Mouse (Mus musculus) spleen, adult 12 weeks (tissue): ENCODE results near the gene Crhr1.

ENCODE experiments used
- DNase-seq: peaks from one replicate; pipeline ENCODE4 v3.0.0; 2022; ENCODE audit warnings: low spot score

The Crhr1 gene

GRCm38 (mm10) chr11:104133442-104133983 is 858 bp downstream of the Crhr1 start:
- DNase-seq, result no peak

DNA sequence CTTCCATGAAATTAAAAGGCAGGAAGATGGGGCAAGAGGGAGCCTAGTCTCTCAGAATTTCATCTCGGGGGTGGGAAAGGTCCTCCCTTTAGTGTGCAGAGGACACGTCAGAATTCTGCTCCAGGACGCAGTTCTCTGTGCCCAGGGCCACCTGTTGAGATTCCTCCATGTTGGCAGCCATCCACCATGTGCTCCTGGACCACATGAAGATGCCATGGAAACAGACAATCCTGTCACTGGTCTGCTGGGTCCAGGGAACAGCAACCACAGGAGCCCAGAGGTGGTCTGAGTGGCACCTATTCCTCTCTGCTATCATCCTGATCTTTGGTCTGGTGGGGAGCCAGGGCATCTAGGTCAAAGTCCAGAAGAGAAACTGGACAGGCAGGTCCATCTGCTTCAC is 6.3 kb downstream of the Crhr1 start:
- DNase-seq, result no peak

DNA sequence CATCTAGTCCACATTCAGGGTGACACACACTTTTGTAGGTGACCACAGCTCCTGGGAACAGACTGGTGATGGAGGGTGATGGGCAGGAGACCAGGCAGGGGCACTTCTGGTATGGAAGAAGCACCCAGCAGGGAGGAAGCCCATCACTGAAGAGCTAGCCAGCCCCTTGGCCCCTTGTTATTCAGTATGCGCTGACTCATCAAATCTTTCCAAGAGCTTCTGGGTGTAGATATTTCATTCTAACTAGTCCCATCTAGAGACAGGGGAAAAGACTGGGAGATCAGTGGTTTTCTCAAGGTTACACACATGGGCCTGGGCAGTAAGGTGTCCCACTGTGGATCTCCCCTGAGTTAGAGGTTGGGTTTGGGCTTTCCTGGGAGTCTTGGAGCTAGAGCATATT is 12.3 kb downstream of the Crhr1 start:
- DNase-seq, result no peak

DNA sequence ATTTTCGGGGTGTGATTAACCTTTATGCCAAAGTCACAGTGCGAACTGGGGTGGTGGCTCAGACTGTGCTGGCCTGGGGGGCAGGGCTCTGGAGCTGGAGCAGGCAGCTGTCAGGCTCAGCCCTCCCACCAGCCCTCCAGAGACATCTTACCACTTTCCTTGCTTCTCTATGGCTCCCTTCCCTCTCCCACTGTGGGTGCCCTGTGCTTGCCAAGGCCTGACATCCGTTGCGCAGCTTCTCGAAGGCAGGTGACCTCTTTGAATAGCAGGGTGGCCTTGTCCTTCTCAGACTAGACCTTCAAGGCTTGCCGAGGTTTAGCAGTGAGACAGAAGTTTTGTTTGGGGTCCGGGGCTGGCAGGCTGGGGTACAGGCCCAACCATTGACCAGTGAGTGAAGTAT is 16.1 kb downstream of the Crhr1 start:
- no peak for DNase-seq

- DNase-seq, result no peak
Measured at GRCm38 (mm10) chr11:104150911-104151310, 18.3 kb downstream of the Crhr1 start.

DNA sequence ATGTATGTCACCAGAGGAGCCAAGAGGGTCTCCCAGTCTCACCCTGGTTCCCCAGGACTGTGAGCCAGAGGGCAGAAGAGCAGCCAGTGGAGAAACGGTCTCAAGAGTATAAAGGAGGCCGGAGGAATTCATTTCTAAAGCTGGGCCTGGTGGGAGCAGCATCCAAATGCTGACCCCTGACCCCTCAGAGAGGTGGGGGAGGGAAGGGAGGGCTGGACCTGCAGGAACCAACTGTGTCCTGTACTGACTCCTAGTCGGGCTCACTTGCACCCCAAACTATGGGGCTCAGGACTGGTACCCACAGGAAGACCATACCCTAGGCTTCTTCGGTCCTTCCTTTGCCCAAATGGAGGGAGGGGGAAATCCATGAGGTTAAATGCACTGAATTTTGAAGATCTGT is 21.7 kb downstream of the Crhr1 start:
- DNase-seq, result no peak

DNA sequence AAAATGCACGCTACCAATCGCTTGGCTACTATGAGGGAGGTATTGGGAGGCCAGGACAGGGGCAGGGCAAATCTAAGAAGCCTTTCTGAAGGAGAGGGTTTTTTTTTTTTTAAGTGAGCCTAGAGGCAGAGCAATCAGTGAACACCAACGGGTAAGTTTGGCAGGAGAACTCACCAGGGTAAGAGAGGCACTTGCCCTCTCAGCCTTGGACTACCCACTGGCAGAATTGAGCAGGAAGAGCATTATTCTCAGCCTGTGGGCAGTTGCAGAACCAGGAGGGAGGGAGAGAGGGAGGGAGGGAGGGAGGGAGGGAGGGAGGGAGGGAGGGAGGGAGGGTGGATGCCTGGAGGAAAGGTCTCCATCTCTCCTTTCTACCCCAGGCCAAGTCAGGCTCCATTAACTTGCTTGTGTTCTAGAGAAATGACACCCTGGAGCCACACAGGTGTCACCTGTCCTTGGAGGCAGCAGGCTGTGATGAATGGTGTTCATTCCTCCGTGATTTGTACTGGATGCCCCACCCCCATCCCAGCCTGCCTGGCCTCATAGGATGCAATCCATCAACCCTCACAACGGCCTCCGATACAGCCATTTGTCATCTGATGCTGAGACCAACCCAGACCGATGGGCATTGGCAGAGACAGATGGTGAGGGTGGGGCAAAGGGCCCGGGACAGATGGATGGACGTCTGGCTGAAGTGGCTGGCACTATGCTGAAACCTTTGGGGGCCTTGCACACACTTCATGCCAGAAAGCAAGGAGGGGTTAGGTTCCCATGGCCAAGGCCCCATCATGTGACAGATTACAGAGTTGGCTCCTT is 22.4 kb downstream of the Crhr1 start:
- no peak for DNase-seq

GRCm38 (mm10) chr11:104155899-104156298 is 23.2 kb downstream of the Crhr1 start:
- no peak for DNase-seq

DNA sequence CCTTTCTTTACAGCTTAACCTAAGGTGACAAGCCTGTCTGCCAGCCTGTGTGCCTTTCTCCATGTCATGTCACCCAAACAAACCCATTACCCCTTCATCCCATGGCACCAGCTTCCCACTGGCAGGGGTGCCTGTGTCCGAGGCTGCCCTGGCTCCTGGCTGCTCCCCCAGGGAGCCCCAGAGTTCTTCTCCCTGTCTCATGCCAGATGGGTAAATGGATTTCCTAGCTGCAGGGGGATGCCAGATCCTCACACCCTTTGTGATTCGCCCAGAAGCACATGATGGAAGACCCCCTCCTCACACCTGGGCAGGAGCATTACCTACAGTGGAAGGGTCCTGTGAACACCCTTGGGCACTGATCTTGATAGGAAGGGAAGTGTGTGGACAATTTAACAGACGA is 23.7 kb downstream of the Crhr1 start:
- no peak for DNase-seq

- no peak for DNase-seq
Measured at GRCm38 (mm10) chr11:104157603-104158259, 25.1 kb downstream of the Crhr1 start.

GRCm38 (mm10) chr11:104158260-104158907 is 25.7 kb downstream of the Crhr1 start:
- no peak for DNase-seq

DNA sequence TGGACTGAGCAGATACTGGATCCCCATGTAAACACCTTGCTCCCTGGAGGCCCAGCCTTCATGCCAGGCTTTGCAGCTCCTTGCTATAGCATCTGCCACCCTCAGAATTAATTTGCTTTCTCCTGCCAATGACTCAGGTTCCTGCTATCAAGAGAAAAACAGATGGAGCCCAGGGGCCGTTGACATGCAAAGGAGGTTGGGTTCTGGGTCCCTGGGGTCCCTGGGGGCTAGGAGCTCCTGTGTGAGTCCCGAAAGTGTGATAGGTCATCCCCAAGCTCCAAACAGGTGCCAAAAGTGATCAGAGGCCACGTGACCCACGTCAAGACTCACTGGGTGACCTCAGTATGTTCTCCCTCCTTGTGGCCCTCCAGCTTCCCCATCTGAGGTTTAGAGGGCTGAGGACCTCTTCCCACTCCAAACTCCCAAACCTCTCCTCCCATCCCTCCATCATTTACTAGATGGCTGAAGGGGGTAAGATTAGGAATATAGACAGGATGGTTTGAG is 27.2 kb downstream of the Crhr1 start:
- no peak for DNase-seq

GRCm38 (mm10) chr11:104161153-104161552 is 28.5 kb downstream of the Crhr1 start:
- DNase-seq, result no peak

DNA sequence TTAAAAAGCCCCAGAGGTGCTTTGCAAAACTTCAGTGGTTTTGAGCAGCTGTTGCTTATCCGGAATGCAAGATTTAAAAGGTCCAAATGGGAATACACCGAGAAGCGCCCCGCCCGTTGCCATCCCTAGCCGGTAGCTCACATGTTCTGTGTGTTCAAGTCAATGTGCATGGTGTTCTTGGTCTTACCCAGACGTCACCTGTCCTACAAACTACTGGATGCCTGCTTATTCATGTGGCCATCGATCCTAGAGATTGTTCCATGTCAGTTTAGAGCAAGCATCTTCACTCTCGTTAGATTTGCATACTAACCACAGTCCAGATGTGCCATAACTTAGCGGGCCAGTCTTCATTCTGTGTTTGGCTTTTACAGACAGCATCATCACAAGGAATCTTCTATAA is 31.6 kb downstream of the Crhr1 start:
- no peak for DNase-seq

DNA sequence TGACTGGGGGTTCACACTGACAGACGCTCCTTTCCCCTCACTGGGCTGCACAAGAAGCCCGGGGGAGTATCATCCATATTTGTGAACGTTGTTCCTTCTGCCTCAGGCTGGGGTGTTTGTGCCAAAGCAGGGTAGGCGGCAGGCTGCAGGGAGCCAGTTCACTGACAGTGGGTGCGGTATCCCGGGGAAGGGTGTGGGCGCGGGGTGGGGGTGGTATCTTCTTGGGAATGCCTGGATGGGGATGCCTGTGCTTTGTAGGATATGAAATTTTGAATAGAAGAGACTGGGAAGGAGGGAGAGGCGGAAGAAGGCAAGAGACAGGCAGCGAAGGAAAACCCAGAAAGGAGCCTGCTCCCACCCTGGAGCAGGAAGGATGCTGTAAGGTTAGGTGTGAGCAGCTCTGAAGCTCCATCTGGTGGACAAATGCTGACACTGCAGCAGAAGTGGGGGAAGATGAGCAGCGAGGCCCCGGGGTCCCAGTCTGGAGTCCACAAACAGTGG is 38.7 kb downstream of the Crhr1 start:
- DNase-seq, result peak; percentile 30

GRCm38 (mm10) chr11:104178893-104179292 is 46.2 kb downstream of the Crhr1 start:
- no peak for DNase-seq

- DNase-seq, result no peak
Measured at GRCm38 (mm10) chr11:104179804-104180203, 47.1 kb downstream of the Crhr1 start.

- no peak for DNase-seq
Measured at GRCm38 (mm10) chr11:104182141-104182540, 49.5 kb downstream of the Crhr1 start.

DNA sequence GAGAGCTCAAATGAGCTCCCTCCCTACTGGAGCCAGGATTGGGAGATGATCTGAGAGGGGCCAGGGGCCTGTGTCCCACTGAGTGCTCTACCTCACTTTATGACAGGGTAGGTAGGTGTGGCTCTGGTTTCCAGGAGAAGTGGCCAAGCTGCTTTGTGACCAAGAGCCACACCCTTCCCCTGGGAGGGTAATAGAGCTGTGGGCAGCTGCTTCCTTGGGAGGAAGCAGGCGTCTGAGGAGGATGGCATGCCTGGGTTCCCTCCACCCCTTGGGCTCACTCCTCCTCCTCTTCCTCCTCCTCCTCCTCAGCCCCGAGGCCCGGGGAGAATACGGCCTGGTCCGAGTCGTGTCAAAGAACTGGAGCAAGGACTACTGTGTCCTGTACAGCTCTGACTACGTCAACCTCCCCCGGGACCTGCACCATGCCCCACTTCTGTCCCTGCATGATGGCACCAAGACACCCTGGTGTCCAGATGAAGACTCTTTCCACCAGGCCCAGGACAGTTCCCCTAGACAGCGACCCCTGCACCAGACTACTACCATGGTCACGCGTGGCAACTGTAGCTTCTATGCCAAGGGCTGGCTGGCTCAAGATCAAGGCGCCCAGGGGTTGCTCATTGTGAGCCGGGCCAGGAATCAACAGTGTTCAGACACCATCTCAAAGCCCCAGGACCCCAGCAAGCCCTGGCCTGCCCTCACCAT is 53.6 kb downstream of the Crhr1 start, which contains the start of gene Sppl2c:
Gene Sppl2c, plus strand, starts transcription at position 193 of the 702 bp plus-strand sequence.
- no peak for DNase-seq

- no peak for DNase-seq
Measured at GRCm38 (mm10) chr11:104186837-104187150, 54.1 kb downstream of the Crhr1 start.

- no peak for DNase-seq
Measured at GRCm38 (mm10) chr11:104187766-104188165, 55.1 kb downstream of the Crhr1 start.

GRCm38 (mm10) chr11:104190008-104190407 is 57.4 kb downstream of the Crhr1 start:
- no peak for DNase-seq
